Mouse (Mus musculus) monocyte, adult 5-6 weeks (primary cell): ENCODE measurements around the gene Rhox2f. TPM values are rescaled to one million over a fixed set of nuclear protein-coding genes. Genes with fewer than 3 reads are reported as not detected.
"Not testable (repeated sequence)": the region's sequence is repeated elsewhere in the genome, so short reads cannot be mapped to it uniquely, and the experiment has no call there.

Experiments used
- ATAC-seq: fragments of 153-309, 156-312 bp; replicated peaks from 2 replicates; pipeline ENCODE4 v1.8.0; 2017; ENCODE audit warnings: mild to moderate bottlenecking; ENCODE audit not compliant: low TSS enrichment, insufficient number of reproducible peaks, severe bottlenecking, poor library complexity, low FRiP score
- total RNA-seq: library from RNA; stranded (forward); fragments of 200-1000, 200-491, 200-594 nt; gene quantifications from 3 replicates; pipeline ENCODE4 v1.2.3, GENCODE M21; 2017

Gene Rhox2f
- total RNA-seq = not detected in 3 replicates

DNA sequence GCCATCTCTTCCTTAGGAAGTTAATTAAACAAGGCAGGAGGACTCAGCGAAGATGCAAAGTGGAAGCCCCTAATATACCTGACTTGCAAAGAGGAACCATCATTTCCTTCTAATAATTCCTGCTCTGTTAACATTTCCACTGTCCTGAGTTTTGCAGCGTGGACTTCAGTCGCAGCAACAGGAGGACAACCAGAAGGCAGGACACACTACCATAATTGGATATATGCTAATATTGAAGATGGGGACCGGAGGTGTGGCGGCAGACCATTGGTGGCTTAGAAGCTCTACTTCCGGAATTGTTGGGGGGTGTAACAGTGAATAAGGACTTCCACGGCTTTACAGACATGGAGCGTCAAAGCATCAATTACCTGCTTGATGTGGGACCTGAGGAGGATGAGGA, at the start of gene Rhox2f:
Rhox2f (plus strand) TSS at position 301 of the 400 bp plus-strand sequence.
- not testable (repeated sequence) for ATAC-seq

DNA sequence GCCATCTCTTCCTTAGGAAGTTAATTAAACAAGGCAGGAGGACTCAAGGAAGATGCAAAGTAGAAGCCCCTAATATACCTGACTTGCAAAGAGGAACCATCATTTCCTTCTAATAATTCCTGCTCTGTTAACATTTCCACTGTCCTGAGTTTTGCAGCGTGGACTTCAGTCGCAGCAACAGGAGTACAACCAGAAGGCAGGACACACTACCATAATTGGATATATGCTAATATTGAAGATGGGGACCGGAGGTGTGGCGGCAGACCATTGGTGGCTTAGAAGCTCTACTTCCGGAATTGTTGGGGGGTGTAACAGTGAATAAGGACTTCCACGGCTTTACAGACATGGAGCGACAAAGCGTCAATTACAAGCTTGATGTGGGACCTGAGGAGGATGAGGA, 41.1 kb upstream of the Rhox2f start, which contains the start of gene Rhox2e:
Rhox2e (plus strand) TSS at position 301 of the 400 bp plus-strand sequence.
- ATAC-seq = not testable (repeated sequence)

DNA sequence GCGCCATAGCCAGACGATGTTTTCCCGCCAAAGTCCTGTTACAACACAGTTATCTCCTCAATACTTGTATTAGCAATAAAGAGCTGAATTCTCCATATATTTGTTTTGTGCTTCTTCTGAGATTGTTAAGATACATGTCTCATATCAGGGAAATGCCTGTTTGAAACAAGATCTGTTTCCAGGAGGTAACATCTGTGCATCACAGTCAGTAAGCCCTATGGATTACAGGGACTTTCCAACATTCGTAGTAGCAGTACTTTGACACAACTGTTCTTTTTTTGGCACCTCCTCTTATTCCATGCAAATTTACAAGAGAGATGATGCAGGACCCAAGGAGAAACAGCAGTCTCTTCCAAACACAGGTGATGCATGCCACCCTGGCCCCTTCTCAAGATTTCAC, 29.5 kb upstream of the Rhox2f start, which contains the start of gene Rhox3e:
Rhox3e (plus strand) TSS at position 301 of the 400 bp plus-strand sequence.
- not testable (repeated sequence) for ATAC-seq

DNA sequence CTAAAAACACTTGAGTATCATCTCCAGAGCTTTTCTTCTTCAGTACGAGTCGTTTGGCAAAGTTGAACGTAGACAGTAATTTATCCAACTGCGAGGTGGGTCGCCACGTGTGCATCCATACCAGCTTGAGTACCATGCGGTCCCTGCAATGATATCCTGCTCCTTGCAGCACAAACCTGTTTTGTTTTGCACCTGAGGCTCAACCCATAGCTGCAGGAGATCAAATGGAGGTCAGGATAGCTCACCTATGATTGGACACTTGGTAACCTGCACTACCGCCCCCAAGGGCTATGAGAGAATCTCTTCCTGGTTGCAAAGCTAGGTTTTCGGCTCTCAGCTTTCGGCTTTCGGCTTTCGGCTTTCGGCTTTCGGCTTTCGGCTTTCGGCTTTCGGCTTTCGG, 14.1 kb upstream of the Rhox2f start, which contains the start of gene Rhox4e:
Rhox4e (plus strand) TSS at position 301 of the 400 bp plus-strand sequence.
- ATAC-seq = not testable (repeated sequence)

DNA sequence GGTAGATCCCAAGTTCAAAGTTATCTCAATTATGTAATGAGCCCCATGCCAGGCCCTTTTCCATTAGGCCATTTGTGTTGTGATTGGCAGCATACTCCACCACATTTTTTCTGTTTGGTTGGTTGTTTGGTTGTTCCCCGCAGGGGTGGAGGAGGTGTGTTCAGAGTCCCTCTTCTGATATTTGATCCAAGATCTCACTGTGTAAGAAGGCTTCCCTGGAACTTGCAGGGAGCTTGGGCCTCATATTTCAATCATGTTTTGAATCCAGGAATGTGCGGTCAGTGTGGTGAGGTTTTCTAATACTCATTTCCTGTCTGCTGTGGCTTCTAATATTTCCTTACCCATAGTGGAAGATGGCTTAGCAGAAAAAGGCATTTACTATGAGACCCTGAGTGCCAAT, 1.4 kb downstream of the Rhox2f start:
- ATAC-seq = not testable (repeated sequence)

DNA sequence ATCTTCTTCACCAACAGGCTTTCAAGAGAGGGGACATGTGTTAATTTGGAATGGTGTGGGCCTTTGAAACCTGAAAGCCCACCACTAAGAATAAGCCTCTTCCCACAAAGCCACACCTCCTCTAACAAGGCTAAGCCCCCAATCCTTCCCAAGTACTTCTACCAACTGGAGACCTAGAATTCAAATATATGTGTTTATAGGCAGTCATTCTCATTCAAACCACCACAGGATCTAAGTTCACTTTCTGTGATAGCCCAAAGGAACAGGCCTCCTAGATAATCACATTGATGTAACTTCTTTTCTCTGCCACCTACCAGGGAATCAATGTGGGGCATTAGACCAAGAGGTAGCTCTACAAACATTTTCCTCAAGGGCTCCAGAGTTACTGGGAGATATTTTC, 9.5 kb downstream of the Rhox2f start, which contains the start of gene Rhox3f:
Rhox3f (plus strand) TSS at position 301 of the 400 bp plus-strand sequence.
- not testable (repeated sequence) for ATAC-seq

DNA sequence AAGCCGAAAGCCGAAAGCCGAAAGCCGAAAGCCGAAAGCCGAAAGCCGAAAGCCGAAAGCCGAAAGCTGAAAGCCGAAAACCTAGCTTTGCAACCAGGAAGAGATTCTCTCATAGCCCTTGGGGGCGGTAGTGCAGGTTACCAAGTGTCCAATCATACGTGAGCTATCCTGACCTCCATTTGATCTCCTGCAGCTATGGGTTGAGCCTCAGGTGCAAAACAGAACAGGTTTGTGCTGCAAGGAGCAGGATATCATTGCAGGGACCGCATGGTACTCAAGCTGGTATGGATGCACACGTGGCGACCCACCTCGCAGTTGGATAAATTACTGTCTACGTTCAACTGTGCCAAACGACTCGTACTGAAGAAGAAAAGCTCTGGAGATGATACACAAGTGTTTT, 36.4 kb downstream of the Rhox2f start, which contains the start of gene Rhox4f:
Rhox4f (minus strand) TSS at position 101 of the 400 bp plus-strand sequence.
- ATAC-seq = not testable (repeated sequence)

Other genes starting within 250 kb of the Rhox2f start
- not detected in 3 replicates for gene Rhox3a2, start 191.4 kb upstream of the Rhox2f start, total RNA-seq
- gene Rhox4a2, start 180.6 kb upstream of the Rhox2f start, total RNA-seq = 0.58 TPM in 1 of 3 replicates, not detected in the others
- gene Rhox2b, start 159.3 kb upstream of the Rhox2f start, total RNA-seq = not detected in 3 replicates
- not detected in 3 replicates for gene Rhox4b, start 138.9 kb upstream of the Rhox2f start, total RNA-seq
- not detected in 3 replicates for gene Rhox2c, start 117.7 kb upstream of the Rhox2f start, total RNA-seq
- not detected in 3 replicates for gene Rhox3c, start 112.8 kb upstream of the Rhox2f start, total RNA-seq
- gene Rhox4c, start 91.1 kb upstream of the Rhox2f start, total RNA-seq = not detected in 3 replicates
- gene Rhox2d, start 78.0 kb upstream of the Rhox2f start, total RNA-seq = not detected in 3 replicates
- gene Rhox4d, start 57.0 kb upstream of the Rhox2f start, total RNA-seq = not detected in 3 replicates
- not detected in 3 replicates for gene Rhox2e, start 41.0 kb upstream of the Rhox2f start, total RNA-seq
- gene Rhox3e, start 29.4 kb upstream of the Rhox2f start, total RNA-seq = not detected in 3 replicates
- gene Rhox4e, start 14.0 kb upstream of the Rhox2f start, total RNA-seq = not detected in 3 replicates
- not detected in 3 replicates for gene Rhox3f, start 9.6 kb downstream of the Rhox2f start, total RNA-seq
- gene Rhox4f, start 36.3 kb downstream of the Rhox2f start, total RNA-seq = not detected in 3 replicates
- not detected in 3 replicates for gene Rhox3g, start 57.2 kb downstream of the Rhox2f start, total RNA-seq
- gene Rhox2g, start 72.1 kb downstream of the Rhox2f start, total RNA-seq = not detected in 3 replicates
- not detected in 3 replicates for gene Rhox4g, start 79.9 kb downstream of the Rhox2f start, total RNA-seq
- gene Rhox3h, start 97.4 kb downstream of the Rhox2f start, total RNA-seq = not detected in 3 replicates
- gene Rhox2h, start 101.9 kb downstream of the Rhox2f start, total RNA-seq = not detected in 3 replicates
- gene Rhox5, start 233.4 kb downstream of the Rhox2f start, total RNA-seq = not detected in 3 replicates